15 mouse cellular contexts compared by ENCODE assay signal in the genomic region with DNA sequence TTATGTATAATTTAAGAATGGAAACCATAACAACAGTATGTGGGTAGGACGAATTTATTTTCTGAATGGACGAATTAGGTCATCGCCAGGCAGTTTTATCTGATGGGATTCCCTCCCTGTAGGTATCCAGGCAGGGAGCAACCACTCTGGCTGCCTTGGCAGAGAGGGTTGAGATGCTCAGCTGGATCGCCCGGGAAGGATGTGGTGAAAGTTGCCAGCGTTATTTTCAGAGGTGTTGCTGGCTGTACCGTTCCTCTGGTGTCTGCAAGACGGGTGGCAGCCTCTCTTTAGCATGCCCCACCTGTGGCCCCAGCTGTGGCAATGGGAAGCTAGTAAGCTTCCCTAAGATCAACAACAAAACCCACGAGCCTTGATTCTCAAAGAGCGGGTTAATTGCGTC.
DNase-seq lines count a peak whose midpoint lies in the region; ATAC-seq and TF ChIP-seq lines count a peak whose summit lies in the region.
"Had no signal": no experiment of that assay in that cellular context is flagged by ENCODE, and none has a peak within 500 bp of the region (broad histone marks: within the 10 kb centered on the region; RNA-seq: fewer than 3 reads in every experiment).

No protein-coding gene starts in this region.

- whole genome bisulfite sequencing in midbrain, postnatal 0 days = 44% methylated on average over 11 of the region's 11 CpGs
- WGBS in midbrain, embryonic 13.5 days = 60% methylated on average over 11 of the region's 11 CpGs
- WGBS in kidney, embryonic 14.5 days = 57% methylated on average over 11 of the region's 11 CpGs

- H3K4me3 ChIP-seq in midbrain, postnatal 0 days (ENCODE audit: low read depth, low read length) = no peak overlapping the region
- H3K4me3 ChIP-seq in midbrain, embryonic 13.5 days (replicated peaks) = no peak overlapping the region
- H3K4me3 ChIP-seq in kidney, embryonic 14.5 days (ENCODE audit: low read length) = no peak overlapping the region
- H3K4me3 ChIP-seq: limb, embryonic 12.5 days had no signal

- DNase-seq in frontal cortex, postnatal 25 days (ENCODE audit: low spot score in 2 of 2) = no peak
- DNase-seq in midbrain, postnatal 0 days (ENCODE audit: low spot score) = peak; percentile 23
- DNase-seq in thymus, adult 18-20 months = peak; percentile 67 to 73
- no peak for DNase-seq in spleen, adult 12 weeks (ENCODE audit: low spot score)
- no peak for DNase-seq in cerebellum, adult 18-20 months
- DNase-seq: adrenal gland, adult 8-10 months; cerebellum, adult 9-10 months; gastrocnemius, postnatal 36 days; kidney, adult 9 months had no signal

- no peaks in the 10 kb centered on the region for H3K27me3 ChIP-seq in midbrain, postnatal 0 days (ENCODE audit: insufficient read depth, low read length)
- H3K27me3 ChIP-seq in midbrain, embryonic 13.5 days = no peaks in the 10 kb centered on the region
- H3K27me3 ChIP-seq in kidney, embryonic 14.5 days (ENCODE audit: control insufficient read depth, insufficient read depth, low read length) = peaks cover 7% of the 10 kb centered on the region; the same call in 1 of the 2 replicates
- H3K27me3 ChIP-seq: CH12.LX; limb, embryonic 12.5 days had no signal

- H3K4me1 ChIP-seq in midbrain, postnatal 0 days (ENCODE audit: insufficient read depth, low read length) = no peaks in the 10 kb centered on the region
- H3K4me1 ChIP-seq in midbrain, embryonic 13.5 days (replicated peaks) = peaks cover 16% of the 10 kb centered on the region
- no peaks in the 10 kb centered on the region for H3K4me1 ChIP-seq in kidney, embryonic 14.5 days (ENCODE audit: control insufficient read depth, insufficient read depth, low read length)

- no peak overlapping the region for H3K4me2 ChIP-seq in midbrain, postnatal 0 days (ENCODE audit: low read depth, low read length, poor library complexity, severe bottlenecking)
- no peak overlapping the region for H3K4me2 ChIP-seq in midbrain, embryonic 13.5 days (replicated peaks)
- no peak overlapping the region for H3K4me2 ChIP-seq in kidney, embryonic 14.5 days (replicated peaks; ENCODE audit: low read depth, low read length)
- H3K4me2 ChIP-seq: limb, embryonic 12.5 days had no signal

- no peak overlapping the region for H3K27ac ChIP-seq in midbrain, postnatal 0 days (ENCODE audit: low read depth, low read length)
- H3K27ac ChIP-seq in midbrain, embryonic 13.5 days = no peak overlapping the region
- no peak overlapping the region for H3K27ac ChIP-seq in kidney, embryonic 14.5 days (ENCODE audit: low read depth, low read length)
- H3K27ac ChIP-seq: limb, embryonic 12.5 days; liver, embryonic 14.5 days had no signal

- H3K9ac ChIP-seq in midbrain, postnatal 0 days (replicated peaks; ENCODE audit: low read length, poor library complexity, severe bottlenecking) = no peak overlapping the region
- H3K9ac ChIP-seq in midbrain, embryonic 13.5 days (replicated peaks) = no peak overlapping the region
- no peak overlapping the region for H3K9ac ChIP-seq in kidney, embryonic 14.5 days (ENCODE audit: low read depth, low read length)
- H3K9ac ChIP-seq: limb, embryonic 12.5 days; liver, embryonic 14.5 days had no signal

- H3K36me3 ChIP-seq in midbrain, postnatal 0 days (ENCODE audit: insufficient read depth, low read length) = no peaks in the 10 kb centered on the region
- no peaks in the 10 kb centered on the region for H3K36me3 ChIP-seq in midbrain, embryonic 13.5 days
- no peaks in the 10 kb centered on the region for H3K36me3 ChIP-seq in kidney, embryonic 14.5 days (ENCODE audit: control insufficient read depth, insufficient read depth, low read length)
- H3K36me3 ChIP-seq: limb, embryonic 12.5 days had no signal

- no peaks in the 10 kb centered on the region for H3K9me3 ChIP-seq in midbrain, postnatal 0 days (ENCODE audit: low read length)
- no peaks in the 10 kb centered on the region for H3K9me3 ChIP-seq in midbrain, embryonic 13.5 days
- H3K9me3 ChIP-seq in kidney, embryonic 14.5 days (ENCODE audit: control insufficient read depth, low read length) = no peaks in the 10 kb centered on the region
- H3K9me3 ChIP-seq: limb, embryonic 12.5 days had no signal

- no peak for TF ChIP-seq CTCF in midbrain, postnatal 0 days (IDR thresholded peaks at IDR 0.05)

- peak; percentile 96 for ATAC-seq in frontal cortex, adult (ENCODE audit: low TSS enrichment)
- ATAC-seq in midbrain, postnatal 0 days (ENCODE audit: low FRiP score) = no peak; the same call in 1 of the 2 replicates
- ATAC-seq in midbrain, embryonic 13.5 days = no peak
- no peak for ATAC-seq in kidney, embryonic 14.5 days (ENCODE audit: low FRiP score, low TSS enrichment)

Comparison
In these comparisons a context has a peak if more than half of its experiments do, and no peak if none do; other contexts are left out.
1. DNase-seq: peak in midbrain, postnatal 0 days (single experiment) and thymus, adult 18-20 months (2 of 2); none in frontal cortex, postnatal 25 days (0 of 2), spleen, adult 12 weeks (single experiment) and cerebellum, adult 18-20 months (0 of 2).